In the genomic region with DNA sequence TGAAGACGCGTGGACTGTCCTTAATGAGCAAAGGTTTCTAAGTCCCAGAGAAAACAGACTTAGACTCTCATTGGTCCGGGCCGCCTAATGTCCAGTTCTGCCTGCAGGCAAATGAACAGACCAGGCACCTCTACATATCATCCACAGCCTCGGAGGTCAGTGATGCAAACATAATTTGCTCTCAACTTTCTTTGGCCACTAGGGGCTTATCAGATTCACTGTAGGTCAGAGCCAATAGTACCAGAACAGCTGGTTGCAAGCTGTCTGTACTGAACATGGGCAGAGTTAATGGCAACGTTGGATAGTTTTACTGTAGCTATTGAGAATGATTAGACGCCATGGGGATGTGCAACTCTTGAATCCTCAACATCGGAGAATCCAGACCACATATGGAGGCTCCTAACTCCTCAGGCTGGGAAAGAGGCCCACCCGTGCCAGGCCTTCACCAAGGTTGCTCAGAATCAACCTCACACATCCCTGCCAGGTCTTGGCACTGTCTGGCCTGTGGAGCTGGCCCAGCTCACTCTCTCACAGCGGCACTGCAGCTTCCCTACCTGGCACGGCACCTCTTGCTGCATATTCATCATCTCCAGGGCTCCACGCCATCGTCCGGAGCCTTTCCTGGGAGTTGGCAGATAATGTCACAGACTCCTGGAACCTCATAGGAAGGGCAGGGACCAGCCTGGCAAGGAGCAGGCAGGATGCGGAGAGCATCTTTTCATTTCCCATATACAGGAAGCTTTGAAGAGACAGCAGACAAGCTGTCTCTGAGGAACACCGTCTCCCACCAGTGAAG, we compare ENCODE assay signal across 12 mouse cellular contexts.
DNase-seq lines count a peak whose midpoint lies in the region; ATAC-seq and TF ChIP-seq lines count a peak whose summit lies in the region.
"Had no signal": no experiment of that assay in that cellular context is flagged by ENCODE, and none has a peak within 500 bp of the region (broad histone marks: within the 10 kb centered on the region; RNA-seq: fewer than 3 reads in every experiment).

No protein-coding gene starts in this region.

- peak; percentile 27; the same call in 1 of the 2 replicates for ATAC-seq in hindbrain, postnatal 0 days
- no peak for ATAC-seq in hindbrain, embryonic 11.5 days (ENCODE audit: low FRiP score)
- ATAC-seq: forebrain, embryonic 16.5 days had no signal

- H3K4me1 ChIP-seq in hindbrain, postnatal 0 days (ENCODE audit: insufficient read depth, low read length): 0 out of 2 replicates have a peak, but pooled peaks cover 3% of the 10 kb centered on the region
- H3K4me1 ChIP-seq in hindbrain, embryonic 11.5 days (replicated peaks; ENCODE audit: control insufficient read depth, insufficient read depth, low read length): no peaks in the 10 kb centered on the region

- H3K4me2 ChIP-seq in hindbrain, postnatal 0 days (ENCODE audit: low read depth, low read length): no peak overlapping the region
- no peak overlapping the region for H3K4me2 ChIP-seq in hindbrain, embryonic 11.5 days (replicated peaks; ENCODE audit: low read depth, low read length)
- H3K4me2 ChIP-seq: limb, embryonic 13.5 days had no signal

- 61% methylated on average over 16 of the region's 16 CpGs for WGBS in hindbrain, postnatal 0 days
- 90% methylated on average over 16 of the region's 16 CpGs for WGBS in hindbrain, embryonic 11.5 days

- peak; percentile 57 for DNase-seq in hindbrain, postnatal 0 days (ENCODE audit: low spot score)
- no peak for DNase-seq in hindbrain, embryonic 11.5 days (ENCODE audit: low spot score)
- peak; percentile 95 for DNase-seq in cerebellum, adult 11-12 months
- DNase-seq in cerebellum, postnatal 36 days: peak; percentile 86 to 88
- DNase-seq in lung, postnatal 4 days: peak; percentile 7 to 47
- DNase-seq in B cell, adult 2 months: no peak
- no peak for DNase-seq in urinary bladder, postnatal 25 days (ENCODE audit: low spot score)
- no peak for DNase-seq in adrenal gland, postnatal 4 days (ENCODE audit: low spot score in 2 of 2)
- DNase-seq: kidney, postnatal 10 days; thymus, postnatal 4 days had no signal

- no peaks in the 10 kb centered on the region for H3K27me3 ChIP-seq in hindbrain, postnatal 0 days (ENCODE audit: insufficient read depth, low read length)
- no peaks in the 10 kb centered on the region for H3K27me3 ChIP-seq in hindbrain, embryonic 11.5 days (ENCODE audit: control insufficient read depth, insufficient read depth, low read length)

- no peaks in the 10 kb centered on the region for H3K9me3 ChIP-seq in hindbrain, postnatal 0 days (ENCODE audit: low read length)
- H3K9me3 ChIP-seq in hindbrain, embryonic 11.5 days (ENCODE audit: control insufficient read depth, low read length): no peaks in the 10 kb centered on the region
- H3K9me3 ChIP-seq: limb, embryonic 13.5 days had no signal

- H3K9ac ChIP-seq in hindbrain, postnatal 0 days (replicated peaks; ENCODE audit: low read length): no peak overlapping the region
- no peak overlapping the region for H3K9ac ChIP-seq in hindbrain, embryonic 11.5 days (ENCODE audit: low read depth, low read length)
- H3K9ac ChIP-seq: limb, embryonic 13.5 days had no signal

- H3K36me3 ChIP-seq in hindbrain, postnatal 0 days (ENCODE audit: insufficient read depth, low read length): no peaks in the 10 kb centered on the region
- no peaks in the 10 kb centered on the region for H3K36me3 ChIP-seq in hindbrain, embryonic 11.5 days (ENCODE audit: control insufficient read depth, insufficient read depth, low read length)
- H3K36me3 ChIP-seq: limb, embryonic 13.5 days had no signal

- no peak overlapping the region for H3K27ac ChIP-seq in hindbrain, postnatal 0 days
- no peak overlapping the region for H3K27ac ChIP-seq in hindbrain, embryonic 11.5 days (ENCODE audit: low read depth, low read length)
- H3K27ac ChIP-seq: limb, embryonic 13.5 days had no signal

- H3K4me3 ChIP-seq in hindbrain, postnatal 0 days (ENCODE audit: low read length): no peak overlapping the region
- no peak overlapping the region for H3K4me3 ChIP-seq in hindbrain, embryonic 11.5 days (ENCODE audit: low read depth, low read length)
- H3K4me3 ChIP-seq: limb, embryonic 13.5 days had no signal

- peak; percentile 51 for TF ChIP-seq CTCF in hindbrain, postnatal 0 days (IDR thresholded peaks at IDR 0.05; ENCODE audit: low read depth)

Comparison
In these comparisons a context has a peak if more than half of its experiments do, and no peak if none do; other contexts are left out.
1. DNase-seq: peak in hindbrain, postnatal 0 days (single experiment), cerebellum, adult 11-12 months (single experiment), cerebellum, postnatal 36 days (2 of 2) and lung, postnatal 4 days (2 of 2); none in hindbrain, embryonic 11.5 days (single experiment), B cell, adult 2 months (0 of 2), urinary bladder, postnatal 25 days (single experiment) and adrenal gland, postnatal 4 days (0 of 2).